12 mouse cellular contexts compared by ENCODE assay signal in the genomic region with DNA sequence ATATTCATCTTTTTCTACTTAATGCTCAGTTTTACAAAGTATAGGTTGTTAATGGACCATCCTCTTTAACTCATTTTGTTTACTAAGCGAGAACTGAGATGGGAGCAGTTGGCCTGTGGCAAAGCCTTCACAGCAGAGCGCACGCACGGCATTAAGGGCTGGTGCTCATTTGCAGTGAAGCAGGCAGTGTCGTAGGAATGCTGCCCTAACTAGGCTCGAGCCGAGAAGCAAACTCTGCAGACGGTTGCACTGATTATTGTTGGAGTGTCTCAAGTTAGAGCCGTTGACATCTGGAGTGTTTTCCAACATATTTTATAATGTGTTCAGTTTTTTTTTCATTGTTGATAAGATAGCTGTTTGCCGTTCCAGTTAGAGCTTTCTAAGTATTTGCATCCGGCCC.
"Had no signal": no experiment of that assay in that cellular context is flagged by ENCODE, and none has a peak within 500 bp of the region (broad histone marks: within the 10 kb centered on the region; RNA-seq: fewer than 3 reads in every experiment).

No protein-coding gene starts in this region.

- H3K9me3 ChIP-seq: liver, embryonic 13.5 days; midbrain, embryonic 15.5 days; neural tube, embryonic 12.5 days; stomach, embryonic 15.5 days had no signal

- DNase-seq: kidney, adult 8-10 months; kidney, postnatal 10 days; liver; liver, embryonic 13.5 days; liver, postnatal 0 days; right cerebral cortex, postnatal 14 days; thymus, adult 2 months; thymus, postnatal 25 days had no signal

- H3K4me1 ChIP-seq: liver, embryonic 13.5 days; neural tube, embryonic 12.5 days; stomach, embryonic 15.5 days had no signal

- H3K36me3 ChIP-seq: liver, embryonic 13.5 days; midbrain, embryonic 15.5 days; neural tube, embryonic 12.5 days; stomach, embryonic 15.5 days had no signal

- H3K9ac ChIP-seq: liver, embryonic 13.5 days; liver, postnatal 0 days; midbrain, embryonic 15.5 days; neural tube, embryonic 12.5 days; stomach, embryonic 15.5 days had no signal

- H3K27me3 ChIP-seq: liver, embryonic 13.5 days; midbrain, embryonic 15.5 days; neural tube, embryonic 12.5 days; stomach, embryonic 15.5 days had no signal

- H3K27ac ChIP-seq: left cerebral cortex, adult 2 months; liver, embryonic 13.5 days; midbrain, embryonic 15.5 days; neural tube, embryonic 12.5 days; stomach, embryonic 15.5 days had no signal

- H3K4me2 ChIP-seq: liver, embryonic 13.5 days; midbrain, embryonic 15.5 days; neural tube, embryonic 12.5 days; stomach, embryonic 15.5 days had no signal

- H3K4me3 ChIP-seq: left cerebral cortex, adult 2 months; liver, embryonic 13.5 days; midbrain, embryonic 15.5 days; neural tube, embryonic 12.5 days; stomach, embryonic 15.5 days had no signal

- ATAC-seq: liver, postnatal 0 days; midbrain, embryonic 15.5 days had no signal
